Mouse (Mus musculus) frontal cortex, adult 2 months (tissue): ENCODE data around the gene Lhfpl5. TPM values are rescaled to one million over a fixed set of nuclear protein-coding genes. Genes with fewer than 3 reads are reported as not detected.

Experiments
- DNase-seq, 2 experiments: peaks; one replicate each; pipeline ENCODE4 v3.0.0; 2022; ENCODE audit warnings: low spot score in 1 of 2; ENCODE audit errors: extremely low spot score in 1 of 2
- polyA plus RNA-seq: library from polyadenylated mRNA; depleted of rRNA; stranded (reverse); fragments of >200 nt; gene quantifications from 2 replicates; pipeline ENCODE4 v1.2.3, GENCODE M21; 2012

Lhfpl5 gene
- polyA plus RNA-seq, 1 experiment: 8.4 TPM

- DNase-seq: no peak
Measured at GRCm38 (mm10) chr17:28571868-28572267, 3.6 kb upstream of the Lhfpl5 start.

GRCm38 (mm10) chr17:28572521-28572920, 2.9 kb upstream of the Lhfpl5 start:
- DNase-seq: no peak

DNA sequence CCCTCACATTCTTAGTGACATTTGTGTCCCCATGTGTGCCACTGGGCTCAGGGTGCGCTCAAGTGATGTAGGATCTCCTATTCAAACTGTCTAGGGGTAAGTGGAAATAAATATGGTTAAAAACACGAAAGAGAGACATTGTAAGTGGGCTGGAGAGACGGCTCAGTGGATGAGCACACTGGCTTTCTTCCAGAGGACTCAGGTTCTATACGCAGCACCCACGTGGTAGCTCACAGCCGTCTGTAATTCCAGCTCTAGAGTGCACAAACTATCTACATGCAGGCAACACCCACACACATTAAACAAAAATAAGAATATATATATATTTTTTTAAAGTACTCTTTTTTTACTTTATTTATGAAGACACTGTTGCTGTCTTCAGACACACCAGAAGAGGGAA, 2.5 kb upstream of the Lhfpl5 start:
- DNase-seq: peak in 1 of 2 experiments; percentile 38

DNA sequence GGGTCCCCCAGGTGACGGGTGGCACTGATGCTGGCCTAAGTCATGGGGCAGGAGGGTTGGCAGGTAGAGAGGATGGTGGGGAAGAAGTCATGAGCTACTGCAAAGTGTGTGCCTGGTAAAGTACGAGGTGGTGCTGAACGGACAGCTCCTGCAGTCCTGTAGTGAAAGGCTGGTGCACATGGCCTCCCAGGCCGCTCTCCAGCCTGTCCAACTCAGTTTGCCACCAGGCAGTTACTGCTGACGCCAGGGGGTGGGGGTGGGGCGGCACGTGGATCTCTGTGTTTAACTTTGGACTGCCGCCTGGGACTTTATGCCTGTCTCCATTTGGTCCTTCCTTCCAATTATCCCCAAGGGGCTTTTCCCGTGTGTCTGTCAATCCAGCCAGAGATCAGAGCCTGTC, 5.0 kb downstream of the Lhfpl5 start:
- no peak for DNase-seq

- no peak for DNase-seq
Measured at GRCm38 (mm10) chr17:28581056-28581455, 5.6 kb downstream of the Lhfpl5 start.

DNA sequence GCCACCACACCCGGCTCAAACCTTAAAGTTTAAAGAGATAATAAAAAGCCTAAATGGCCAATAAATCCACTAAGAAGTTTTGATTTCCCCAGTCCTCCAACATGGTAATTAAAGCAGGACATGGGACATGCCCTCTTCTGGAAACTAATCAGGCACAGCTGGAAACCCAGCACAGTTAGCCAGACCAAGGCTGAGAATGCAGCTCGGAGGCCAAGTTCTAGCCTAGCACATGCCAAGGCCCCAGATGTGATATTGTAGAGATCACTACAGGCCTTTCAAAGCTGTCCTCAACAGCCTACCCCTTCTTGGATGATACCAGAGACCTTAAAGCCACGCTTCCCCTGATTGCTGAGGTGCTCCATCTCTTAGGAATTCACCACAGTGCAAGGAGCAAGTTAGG, 11.1 kb downstream of the Lhfpl5 start:
- no peak for DNase-seq

DNA sequence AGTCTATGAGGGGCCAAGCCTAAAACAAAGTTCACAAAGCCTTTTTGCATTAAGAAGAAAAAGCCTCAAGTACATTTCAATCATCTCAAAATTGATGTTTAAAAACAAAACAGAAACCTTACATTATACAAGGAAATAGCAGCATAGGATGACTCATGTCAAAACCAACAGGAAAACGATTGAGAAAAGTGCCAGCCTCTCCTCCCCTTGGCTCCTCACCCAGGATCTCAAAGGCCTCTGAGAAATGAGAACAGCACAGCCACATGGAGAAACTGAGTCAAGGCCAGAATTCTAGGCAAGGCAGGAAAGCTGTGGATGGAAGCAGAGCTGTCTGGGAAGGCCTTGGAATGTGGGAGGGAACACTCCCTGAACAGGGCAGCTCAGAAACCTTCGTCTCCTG, 13.2 kb downstream of the Lhfpl5 start:
- DNase-seq: no peak

DNA sequence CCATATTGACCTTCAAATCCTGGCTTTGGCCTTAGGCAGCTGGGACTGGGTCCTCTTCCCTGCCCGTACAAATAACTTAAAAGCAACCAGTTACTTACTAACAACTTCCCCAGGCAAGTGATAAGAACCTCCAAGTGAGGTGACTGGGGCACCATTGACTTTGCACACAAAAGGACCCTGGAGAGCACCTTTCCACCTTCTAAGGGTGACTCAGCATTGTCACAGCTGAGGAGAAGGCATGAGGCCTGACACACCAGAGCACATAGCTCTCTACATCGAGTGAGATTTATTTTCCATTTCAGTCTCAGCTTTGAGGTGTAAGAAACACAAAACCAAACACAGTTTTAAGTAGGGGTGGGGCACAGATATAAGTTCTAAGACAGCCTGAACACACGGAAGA, 15.2 kb downstream of the Lhfpl5 start:
- DNase-seq: no peak

GRCm38 (mm10) chr17:28591476-28591875, 16.0 kb downstream of the Lhfpl5 start:
- no peak for DNase-seq

- peak; percentile 37 to 86 for DNase-seq
Measured at GRCm38 (mm10) chr17:28592998-28593397, 17.6 kb downstream of the Lhfpl5 start.

DNA sequence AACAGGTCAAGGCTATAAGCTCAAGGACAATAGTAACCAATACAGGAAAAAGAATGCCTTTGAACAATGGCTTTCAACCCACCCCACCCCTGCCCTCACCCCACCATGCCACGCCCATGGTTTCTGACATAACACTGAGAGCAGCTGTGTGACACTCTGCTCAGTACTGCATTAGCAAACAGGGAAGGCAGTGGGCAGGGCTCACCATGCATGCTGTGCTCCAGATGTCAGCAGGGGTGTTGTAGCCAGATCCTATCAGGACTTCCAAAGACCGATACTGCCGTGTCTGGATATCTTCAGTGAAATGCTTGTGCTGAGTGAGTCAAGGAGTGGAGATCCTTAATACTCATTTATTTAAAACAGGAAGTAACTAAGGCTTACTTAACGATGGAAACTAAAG, 18.5 kb downstream of the Lhfpl5 start:
- no peak for DNase-seq

DNA sequence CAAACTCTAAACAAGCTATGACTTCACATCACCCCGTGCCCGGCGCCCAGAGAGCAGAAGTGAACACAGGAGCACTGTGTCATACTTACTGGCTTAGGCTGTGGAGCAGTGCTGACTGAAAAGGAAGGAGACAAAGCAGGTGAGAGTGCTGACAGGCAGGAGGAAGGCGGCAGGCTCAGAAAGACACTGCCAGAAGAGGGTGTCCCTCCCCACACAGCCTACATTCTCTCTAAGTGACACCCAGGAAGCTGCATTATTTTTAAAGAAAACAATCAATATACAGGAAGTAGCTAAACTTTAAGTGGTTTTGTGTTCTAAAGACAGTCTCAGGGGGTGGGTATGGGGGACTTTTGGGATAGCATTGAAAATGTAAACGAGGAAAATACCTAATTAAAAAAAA, 25.3 kb downstream of the Lhfpl5 start:
- no peak for DNase-seq

DNA sequence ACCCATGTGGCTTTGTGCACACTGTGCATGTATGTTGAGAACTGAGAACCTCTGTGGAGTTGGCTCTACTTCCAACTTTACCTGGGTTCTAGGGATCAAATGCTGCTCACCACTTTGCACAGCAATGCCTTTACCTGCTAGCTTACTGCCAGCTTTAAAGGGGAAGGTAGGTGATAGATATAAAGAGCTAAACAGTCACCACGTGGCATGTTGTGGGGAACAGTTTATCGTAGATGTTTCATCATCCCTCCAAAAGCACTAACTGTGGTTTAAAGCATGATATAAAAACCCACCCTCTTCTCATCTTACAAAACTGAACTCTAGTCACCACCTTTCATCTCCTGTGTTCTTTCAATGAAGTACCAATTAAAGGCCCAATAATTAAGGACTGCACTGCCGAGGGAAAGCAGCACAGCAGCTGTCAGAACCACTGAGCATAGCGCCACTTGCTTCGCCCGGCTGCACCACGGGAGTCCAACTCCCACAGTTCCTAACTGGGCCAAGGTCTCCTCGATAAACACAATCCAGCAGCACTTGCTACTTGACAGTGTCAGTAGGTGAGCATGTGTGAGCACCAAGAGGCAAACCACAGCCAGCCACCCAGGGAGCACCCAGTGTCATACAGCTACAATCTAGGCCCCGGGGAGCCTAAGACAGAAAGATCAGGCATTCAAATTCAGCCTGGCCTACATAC, 26.3 kb downstream of the Lhfpl5 start:
- no peak for DNase-seq

- no peak for DNase-seq
Measured at GRCm38 (mm10) chr17:28609543-28609942, 34.1 kb downstream of the Lhfpl5 start.

- DNase-seq: no peak
Measured at GRCm38 (mm10) chr17:28612603-28613002, 37.2 kb downstream of the Lhfpl5 start.

GRCm38 (mm10) chr17:28613096-28613495, 37.7 kb downstream of the Lhfpl5 start:
- DNase-seq: no peak

DNA sequence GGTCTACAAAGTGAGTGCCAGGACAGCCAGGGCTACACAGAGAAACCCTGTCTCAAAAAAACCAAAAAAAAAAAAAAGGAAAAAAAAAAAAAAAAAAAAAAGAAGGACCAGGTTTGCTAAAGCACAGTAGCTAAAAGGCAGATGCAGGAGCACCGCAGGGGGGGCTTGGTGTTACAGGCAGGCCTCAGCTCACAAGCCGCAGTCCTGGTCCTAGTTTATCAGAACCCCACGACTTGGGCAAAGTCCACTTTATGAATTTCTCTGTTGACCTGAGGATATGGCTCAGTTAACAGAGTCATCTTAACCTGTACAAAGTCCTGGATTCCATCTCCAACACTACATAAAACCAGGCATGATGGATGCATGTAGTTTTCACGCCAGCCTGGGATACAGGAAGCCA, 39.9 kb downstream of the Lhfpl5 start:
- no peak for DNase-seq

- DNase-seq: no peak
Measured at GRCm38 (mm10) chr17:28617636-28618035, 42.2 kb downstream of the Lhfpl5 start.

DNA sequence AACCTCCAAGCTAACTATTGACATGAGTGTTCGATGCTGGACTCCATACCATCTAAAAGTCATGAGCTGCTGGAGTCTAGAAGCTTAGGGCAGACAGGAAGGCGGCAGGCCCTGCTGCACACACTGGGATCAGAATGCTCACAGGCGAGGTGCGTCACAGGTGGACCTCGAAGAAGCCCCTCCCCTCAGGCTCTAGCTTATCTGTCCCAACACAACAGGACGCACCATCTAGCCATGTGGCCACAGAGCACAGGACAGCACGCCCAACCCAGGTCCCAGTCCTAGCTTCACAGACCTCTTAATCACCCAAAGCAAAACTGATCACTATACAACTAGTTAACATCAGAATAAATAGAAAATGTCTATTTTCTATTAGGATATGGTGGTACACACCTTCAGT, 42.7 kb downstream of the Lhfpl5 start:
- DNase-seq: no peak

DNA sequence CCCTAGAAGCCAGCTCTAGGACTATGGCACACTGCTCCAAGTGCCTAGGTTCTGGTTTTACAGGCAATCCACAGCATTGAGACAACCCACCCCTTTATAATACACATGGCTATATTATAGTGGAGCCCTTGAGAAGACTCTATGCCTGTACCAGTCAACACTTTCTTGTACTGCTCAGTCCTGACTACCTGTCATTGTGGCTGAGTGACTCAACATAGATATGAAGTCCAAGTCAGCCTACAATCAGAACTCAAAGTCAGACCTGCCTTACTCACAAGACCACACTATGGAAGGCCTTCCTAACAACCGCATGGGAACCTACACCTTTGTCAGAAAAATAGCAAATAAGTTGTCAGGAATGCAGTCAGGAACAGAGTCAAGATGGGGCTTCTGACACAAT, 43.3 kb downstream of the Lhfpl5 start:
- DNase-seq: no peak

DNA sequence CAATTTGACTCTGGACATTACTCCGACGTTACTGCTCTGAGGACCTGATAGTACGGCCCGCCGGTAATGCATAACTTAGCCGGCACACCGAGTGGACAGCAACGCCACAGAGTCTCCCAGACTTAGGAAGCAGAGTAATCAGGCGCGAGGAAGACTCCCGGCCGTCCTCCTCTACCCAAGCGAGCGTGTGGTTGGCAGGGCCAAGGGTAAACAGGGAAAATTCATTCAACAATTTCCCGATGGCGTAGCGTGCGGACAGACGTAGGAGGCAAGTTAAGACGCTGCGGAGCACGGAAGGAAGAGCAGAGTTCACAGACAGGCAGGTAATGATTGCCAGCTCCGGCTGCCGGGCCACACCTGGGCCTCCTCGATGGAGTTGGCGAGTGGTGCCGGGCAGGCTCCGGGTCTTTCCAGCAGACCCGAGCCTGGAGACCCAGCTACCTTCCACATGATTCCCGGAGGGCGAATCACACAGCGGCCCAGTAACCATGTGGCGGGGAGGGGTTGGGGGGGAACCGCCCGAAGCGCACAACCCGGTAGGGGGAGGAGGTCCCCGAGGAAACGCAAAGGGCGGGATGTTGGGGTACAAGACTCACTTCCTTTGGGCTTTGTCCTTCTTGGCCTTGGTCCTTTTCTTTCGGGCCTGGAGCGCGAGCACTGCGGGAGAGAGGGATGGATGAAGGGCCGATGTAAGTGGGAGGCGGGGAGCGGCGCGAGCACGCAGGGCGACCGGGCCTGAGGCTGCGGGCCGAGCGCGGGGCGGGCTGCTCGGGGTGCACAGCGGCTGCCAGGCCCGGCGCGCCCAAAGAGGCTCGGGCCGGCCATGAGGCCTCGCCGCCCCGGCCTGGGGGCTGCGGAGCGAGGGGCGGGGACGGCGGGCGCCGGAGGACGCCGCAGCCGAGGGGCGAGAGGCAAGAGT, 46.2 kb downstream of the Lhfpl5 start:
- peak in 1 of 2 experiments; percentile 46 for DNase-seq

DNA sequence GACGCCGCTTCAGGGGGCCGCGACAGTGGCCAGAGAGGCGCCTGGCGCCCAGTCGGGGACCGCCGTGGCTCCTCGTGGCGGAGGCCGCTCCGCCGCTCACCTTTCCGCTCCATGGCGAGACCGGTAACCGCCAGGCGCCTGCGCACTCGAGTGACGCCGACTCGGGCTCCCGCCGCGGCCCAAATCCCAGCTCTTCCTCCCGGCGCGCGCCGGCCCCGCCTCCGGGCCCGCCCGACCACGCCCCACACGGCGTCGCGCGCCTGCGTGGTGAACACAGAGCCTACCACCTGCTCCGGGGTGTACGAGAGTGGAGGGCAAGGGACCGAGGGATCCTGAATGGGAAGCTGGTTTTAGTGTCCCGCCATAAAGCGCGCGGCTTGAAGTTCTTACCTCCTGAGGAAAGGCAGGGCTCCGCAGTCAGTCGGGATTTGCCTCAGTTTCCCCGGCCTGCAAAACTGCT, 46.9 kb downstream of the Lhfpl5 start, which contains the start of gene Srpk1:
Gene Srpk1 (minus strand): TSS at position 410 of the 460 bp plus-strand sequence.
- peak; percentile 64 to 92 for DNase-seq
